Mouse (Mus musculus) embryonic facial prominence, embryonic 15.5 days (tissue): ENCODE results near the gene Bcas1. TPM values are rescaled to one million over a fixed set of nuclear protein-coding genes. Genes with fewer than 3 reads are reported as not detected.

Experiments
- ATAC-seq: fragments of 200-750 bp; cut with Nextera tagmentation; 2 replicates; pipeline ENCODE4 v1.8.0; 2017; ENCODE audit warnings: low read depth, moderate TSS enrichment; ENCODE audit not compliant: insufficient number of reproducible peaks, low FRiP score, low TSS enrichment
- H3K27ac ChIP-seq: fragments of 300-500 bp; sonication (generic); replicated peaks from 2 replicates; pipeline ENCODE4 v1.5.1; 2015; ENCODE audit warnings: mild to moderate bottlenecking, inconsistent platforms
- H3K27me3 ChIP-seq: fragments of 300-500 bp; sonication (generic); 2 replicates; pipeline ENCODE4 v1.6.1; 2015; ENCODE audit warnings: inconsistent platforms
- H3K36me3 ChIP-seq: fragments of 300-500 bp; sonication (generic); 2 replicates; pipeline ENCODE4 v1.6.1; 2015; ENCODE audit warnings: mild to moderate bottlenecking, inconsistent platforms
- H3K4me1 ChIP-seq: fragments of 300-500 bp; sonication (generic); 2 replicates; pipeline ENCODE4 v1.6.1; 2015; ENCODE audit warnings: inconsistent platforms
- H3K4me2 ChIP-seq: fragments of 300-500 bp; sonication (generic); replicated peaks from 2 replicates; pipeline ENCODE4 v1.6.1; 2015; ENCODE audit warnings: mild to moderate bottlenecking, inconsistent platforms
- H3K4me3 ChIP-seq: fragments of 300-500 bp; sonication (generic); replicated peaks from 2 replicates; pipeline ENCODE4 v1.5.1; 2015; ENCODE audit warnings: mild to moderate bottlenecking, inconsistent platforms
- H3K9ac ChIP-seq: fragments of 300-500 bp; sonication (generic); 2 replicates; pipeline ENCODE4 v1.6.1; 2015; ENCODE audit warnings: inconsistent platforms
- H3K9me3 ChIP-seq: fragments of 300-500 bp; sonication (generic); replicated peaks from 2 replicates; pipeline ENCODE4 v1.6.1; 2016; ENCODE audit warnings: inconsistent platforms
- WGBS: fragments of 180-500 bp; shearing (Covaris S2); methylation state at CpG from one replicate; pipeline ENCODE4 v1.1.7; 2015; 5-methylcytosine and 5-hydroxymethylcytosine counted together
- polyA plus RNA-seq: library from polyadenylated mRNA; unstranded; fragments of >200 nt; fragmentation: Nextera tagmentation; extraction: Ambion mirVana; gene quantifications from 2 replicates; pipeline ENCODE4 v1.2.1, GENCODE M21; 2015

Bcas1 gene
- polyA plus RNA-seq, 1 experiment from 2014 or later = 4.7 TPM

DNA sequence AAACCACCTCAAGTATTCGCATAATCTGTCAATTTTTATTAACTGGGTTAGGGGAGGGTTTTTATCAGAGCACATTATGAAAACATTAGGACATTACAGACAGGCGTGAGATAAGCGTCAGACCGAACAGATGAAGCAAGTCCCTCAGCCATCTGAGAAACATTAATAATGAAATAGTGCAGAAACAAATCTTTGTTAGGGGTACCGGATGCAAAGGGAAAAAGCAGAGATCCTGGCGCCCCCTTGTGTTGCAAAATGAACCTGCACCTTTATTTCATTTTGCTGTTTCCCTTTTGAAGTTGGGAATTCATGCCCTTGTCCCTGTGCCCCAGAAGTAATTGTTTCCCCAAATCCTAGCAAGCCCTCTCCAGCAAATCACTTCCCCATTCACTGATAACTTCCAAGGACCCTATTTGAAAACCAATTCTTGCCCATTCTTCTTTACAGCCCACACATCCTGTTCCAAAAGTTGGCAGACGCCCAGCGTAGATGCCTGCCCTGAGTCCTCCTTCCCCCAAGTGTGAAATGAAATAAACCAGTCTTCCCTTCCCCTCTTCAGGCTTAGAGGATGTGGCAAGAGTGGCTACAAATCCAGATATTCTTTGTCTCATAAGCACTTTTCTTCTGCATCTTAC is 80.4 kb downstream of the Bcas1 start:
- Histone ChIP-seq H3K4me2 (no peak overlapping the region), H3K36me3 (no peaks in the 10 kb centered on the region), H3K4me1 (peaks cover 44% of the 10 kb centered on the region), H3K9me3 (no peaks in the 10 kb centered on the region), H3K27ac (no peak overlapping the region), H3K27me3 (no peaks in the 10 kb centered on the region), H3K4me3 (no peak overlapping the region), H3K9ac (no peak overlapping the region)
- 38% methylated on average over 8 of the region's 8 CpGs for WGBS
- no peak for ATAC-seq

DNA sequence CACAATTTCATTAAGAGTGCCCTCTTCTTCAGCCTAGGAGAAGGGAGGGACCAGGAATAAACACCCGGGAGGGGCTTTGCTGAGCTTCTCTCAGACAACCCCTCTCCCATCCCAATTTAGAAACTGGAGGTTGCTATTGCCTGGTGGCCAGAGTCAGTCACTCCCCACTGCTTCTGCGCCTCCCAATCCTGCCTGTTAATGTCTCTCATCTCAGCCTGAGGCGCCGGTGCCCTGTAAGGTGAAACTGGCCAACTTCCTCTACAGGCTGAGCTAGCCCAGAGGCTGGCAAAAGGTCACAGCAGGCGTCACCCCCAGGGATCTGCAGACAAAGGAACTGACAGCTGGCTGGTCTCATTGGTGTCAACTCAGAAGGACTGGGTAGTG is 82.2 kb downstream of the Bcas1 start:
- no peaks in the 10 kb centered on the region for H3K36me3 ChIP-seq
- H3K27me3 ChIP-seq = no peaks in the 10 kb centered on the region
- H3K4me1 ChIP-seq = peaks cover 44% of the 10 kb centered on the region
- H3K4me2 ChIP-seq = no peak overlapping the region
- no peaks in the 10 kb centered on the region for H3K9me3 ChIP-seq
- H3K9ac ChIP-seq = no peak overlapping the region
- WGBS = 20% methylated on average over 5 of the region's 5 CpGs
- peak overlapping the region; percentile 82 for H3K27ac ChIP-seq
- no peak for ATAC-seq
- H3K4me3 ChIP-seq = no peak overlapping the region

DNA sequence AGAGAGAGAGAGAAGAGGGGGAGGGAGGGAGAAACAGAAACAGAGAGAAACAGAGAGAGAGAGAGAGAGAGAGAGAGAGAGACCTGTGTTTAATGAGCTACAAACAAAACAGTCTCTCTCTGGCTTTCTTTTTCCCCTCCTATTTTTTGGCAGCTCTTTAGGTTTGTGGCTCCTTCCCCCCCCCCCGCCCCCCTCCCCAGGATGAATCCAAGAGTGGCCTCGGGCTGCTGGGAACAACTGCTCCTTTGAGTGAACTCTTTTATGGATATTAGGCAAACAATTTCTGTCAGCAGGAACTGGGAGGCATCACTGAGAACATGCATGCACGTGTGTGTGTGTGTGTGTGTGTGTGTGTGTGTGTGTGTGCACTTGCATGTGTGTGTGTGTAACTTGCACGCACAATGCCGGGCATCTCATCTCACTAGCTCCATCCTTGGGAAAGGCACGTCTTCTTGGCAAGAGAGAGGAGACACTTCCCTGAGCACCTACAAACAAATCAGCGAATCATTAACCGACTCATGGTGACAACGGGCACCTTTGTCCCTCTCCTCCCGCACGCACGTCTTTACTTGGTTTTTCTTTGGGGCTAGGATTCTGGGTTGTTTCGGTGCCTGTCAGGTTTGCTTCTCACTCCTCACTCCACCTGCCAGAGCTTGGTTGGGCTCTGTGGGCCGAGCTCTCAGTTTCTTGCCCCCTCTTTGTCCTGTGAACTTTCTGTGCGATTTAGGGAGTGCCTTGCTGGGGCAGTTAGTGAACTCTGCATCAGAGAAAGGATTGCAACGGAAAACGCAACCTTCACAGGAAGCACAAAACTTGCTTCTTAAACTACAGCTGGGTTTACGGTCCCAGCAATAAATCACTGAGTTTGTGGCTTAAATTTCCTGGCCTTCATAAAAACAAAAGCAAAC is 82.9 kb downstream of the Bcas1 start:
- H3K9me3 ChIP-seq = no peaks in the 10 kb centered on the region
- no peaks in the 10 kb centered on the region for H3K36me3 ChIP-seq
- H3K27ac ChIP-seq = peak overlapping the region; percentile 82
- H3K4me2 ChIP-seq = no peak overlapping the region
- H3K27me3 ChIP-seq = no peaks in the 10 kb centered on the region
- 13% methylated on average over 18 of the region's 18 CpGs for WGBS
- H3K4me3 ChIP-seq = no peak overlapping the region
- no peak for ATAC-seq
- H3K9ac ChIP-seq = no peak overlapping the region
- H3K4me1 ChIP-seq = peaks cover 44% of the 10 kb centered on the region

DNA sequence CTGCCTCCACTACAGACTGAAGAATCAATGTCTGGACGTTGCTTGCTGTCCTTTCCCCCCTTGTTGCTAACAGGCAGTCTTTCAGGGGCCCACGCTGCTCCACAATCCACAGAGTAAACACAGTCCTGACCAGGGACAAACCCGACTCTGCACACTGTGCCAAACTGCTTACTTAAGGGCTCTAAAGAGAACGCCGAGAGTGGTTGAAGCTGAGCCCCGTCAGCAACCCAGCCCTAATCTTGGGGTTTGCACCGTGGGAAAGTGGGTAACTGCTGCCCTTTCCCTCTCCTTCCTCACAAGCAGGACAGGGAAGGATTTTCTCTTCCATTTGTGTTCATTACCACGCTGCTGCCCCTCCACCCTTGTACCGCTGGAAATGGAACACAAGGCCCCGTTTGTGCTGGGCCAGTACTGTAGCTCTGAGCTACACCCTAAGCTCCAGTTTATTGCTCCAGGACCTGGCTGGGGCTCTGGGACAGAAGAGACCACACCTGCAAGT is 83.8 kb downstream of the Bcas1 start:
- Histone ChIP-seq H3K9me3 (no peaks in the 10 kb centered on the region), H3K36me3 (no peaks in the 10 kb centered on the region), H3K4me1 (peaks cover 44% of the 10 kb centered on the region), H3K4me2 (peak overlapping the region; percentile 17; the same call in 1 of the 2 replicates), H3K4me3 (no peak overlapping the region), H3K9ac (no peak overlapping the region), H3K27me3 (no peaks in the 10 kb centered on the region), H3K27ac (peak overlapping the region; percentile 82)
- 21% methylated on average over 10 of the region's 10 CpGs for WGBS
- ATAC-seq = peak; percentile 58

DNA sequence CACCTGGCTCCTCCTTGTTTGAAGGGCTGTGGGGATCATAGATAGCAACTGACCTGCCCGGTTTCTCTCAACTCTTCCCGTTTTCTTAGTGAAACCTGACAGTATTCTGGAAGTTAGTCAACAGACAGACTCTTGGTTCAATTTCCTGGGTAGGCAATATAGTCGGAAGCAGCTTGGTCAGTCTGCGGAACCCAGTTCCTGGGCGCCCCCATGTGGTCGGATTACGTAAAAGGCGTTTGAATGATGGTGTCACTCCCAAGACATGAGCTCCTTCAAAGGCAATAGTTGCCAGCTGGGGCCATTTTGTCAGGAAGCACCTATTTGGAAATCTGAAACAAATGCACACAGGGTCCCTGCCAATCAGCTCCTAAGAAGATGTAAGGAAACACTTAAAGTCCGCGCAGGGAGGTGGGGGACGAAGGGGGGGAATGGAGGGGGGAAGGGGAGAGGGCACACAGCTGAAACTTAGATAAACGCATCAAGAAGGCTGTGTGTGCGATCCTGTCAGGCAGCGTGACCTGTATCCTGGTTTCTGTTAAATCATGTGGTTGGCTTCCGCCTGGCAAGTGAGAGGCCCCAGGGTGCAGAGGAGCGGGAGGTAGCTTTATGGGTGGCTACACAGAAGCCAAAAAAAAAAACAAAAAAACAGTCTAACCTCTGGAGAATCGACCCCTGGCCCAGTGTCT is 84.4 kb downstream of the Bcas1 start:
- Histone ChIP-seq H3K27ac (peak overlapping the region; percentile 82), H3K4me2 (peak overlapping the region; percentile 17; the same call in 1 of the 2 replicates), H3K9ac (no peak overlapping the region), H3K27me3 (no peaks in the 10 kb centered on the region), H3K4me1 (peaks cover 44% of the 10 kb centered on the region), H3K4me3 (no peak overlapping the region), H3K9me3 (no peaks in the 10 kb centered on the region), H3K36me3 (no peaks in the 10 kb centered on the region)
- no peak for ATAC-seq
- WGBS = 16% methylated on average over 17 of the region's 17 CpGs

DNA sequence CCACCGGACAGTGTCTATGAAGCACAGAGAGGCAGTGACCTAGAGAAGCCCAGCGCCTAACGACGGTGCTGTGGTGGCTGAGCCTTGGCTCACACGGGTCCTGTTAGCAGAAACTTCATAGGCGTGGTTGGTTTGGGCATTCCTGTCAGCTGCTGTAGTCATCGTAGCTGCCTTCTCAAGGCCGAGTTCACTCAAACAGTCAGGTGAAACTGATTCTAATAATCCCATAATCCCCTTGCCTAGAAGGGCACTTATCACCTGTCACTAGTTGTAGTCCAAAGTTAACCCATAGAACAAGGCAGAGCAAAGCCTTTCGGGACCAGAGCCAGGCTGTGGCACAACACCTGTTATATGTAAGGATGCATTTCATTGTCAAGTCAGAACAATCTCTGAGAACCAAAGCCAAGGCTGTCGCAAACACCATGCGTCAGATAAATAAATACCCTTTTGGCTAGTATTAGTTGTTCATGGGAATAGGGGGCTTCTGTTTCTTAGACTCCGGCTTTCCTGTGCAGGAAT is 85.3 kb downstream of the Bcas1 start:
- Histone ChIP-seq H3K4me3 (no peak overlapping the region), H3K27ac (peak overlapping the region; percentile 24; the same call in 1 of the 2 replicates), H3K9me3 (no peaks in the 10 kb centered on the region), H3K4me1 (peaks cover 43% of the 10 kb centered on the region), H3K4me2 (no peak overlapping the region), H3K9ac (no peak overlapping the region), H3K36me3 (no peaks in the 10 kb centered on the region), H3K27me3 (no peaks in the 10 kb centered on the region)
- 72% methylated on average over 12 of the region's 12 CpGs for WGBS
- ATAC-seq = no peak; the same call in 1 of the 2 replicates

DNA sequence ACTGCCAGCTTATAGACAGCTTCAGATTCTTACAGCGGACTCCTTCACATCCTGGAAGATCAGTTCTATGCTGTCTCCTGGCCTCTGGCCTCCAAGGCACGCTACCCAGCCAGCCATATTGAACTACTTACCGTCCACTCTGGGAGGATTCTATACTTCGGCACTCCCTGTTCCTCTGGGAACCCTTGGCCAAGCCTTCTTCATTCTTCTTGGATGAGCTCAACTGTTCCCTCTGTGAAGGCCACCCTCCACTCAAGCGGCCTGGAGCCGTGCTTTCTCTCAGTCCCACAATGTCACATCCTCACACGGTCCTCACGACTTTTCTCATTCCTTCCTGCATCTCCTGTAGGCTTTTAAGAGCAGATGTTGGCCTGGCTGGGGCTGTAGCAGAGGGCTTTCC is 86.5 kb downstream of the Bcas1 start:
- ATAC-seq = no peak
- Histone ChIP-seq H3K9me3 (no peaks in the 10 kb centered on the region), H3K4me3 (no peak overlapping the region), H3K4me2 (no peak overlapping the region), H3K27me3 (no peaks in the 10 kb centered on the region), H3K36me3 (no peaks in the 10 kb centered on the region), H3K27ac (no peak overlapping the region), H3K4me1 (peaks cover 35% of the 10 kb centered on the region), H3K9ac (no peak overlapping the region)
- 62% methylated on average over 8 of the region's 8 CpGs for WGBS

DNA sequence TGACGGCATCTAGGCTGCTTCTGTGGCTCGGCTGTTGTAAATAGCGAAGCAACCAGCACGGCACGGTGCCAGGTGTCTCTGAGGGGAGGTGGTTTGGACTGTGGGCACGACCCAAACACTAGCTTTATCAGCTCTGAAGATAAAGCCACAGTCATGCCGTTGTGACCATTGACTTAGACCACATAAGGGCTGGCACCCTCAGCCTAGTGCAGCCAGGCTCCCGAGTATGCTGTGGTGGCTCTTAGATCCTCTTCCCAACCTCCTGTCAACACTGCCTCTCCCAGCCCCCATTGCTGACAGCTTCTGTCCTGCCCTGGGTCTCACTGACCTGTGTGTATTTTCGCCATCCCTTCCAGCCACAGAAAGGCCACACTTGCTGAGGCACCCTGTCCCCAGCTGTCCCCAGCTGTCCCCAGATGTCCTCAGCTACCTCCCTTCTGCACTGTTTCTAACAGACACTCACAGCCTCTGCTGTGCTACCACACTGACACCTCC is 91.3 kb downstream of the Bcas1 start:
- Histone ChIP-seq H3K4me2 (no peak overlapping the region), H3K9ac (no peak overlapping the region), H3K27me3 (no peaks in the 10 kb centered on the region; the same call in 1 of the 2 replicates), H3K27ac (no peak overlapping the region), H3K9me3 (no peaks in the 10 kb centered on the region), H3K4me1 (no peaks in the 10 kb centered on the region), H3K36me3 (no peaks in the 10 kb centered on the region), H3K4me3 (no peak overlapping the region)
- ATAC-seq = no peak
- WGBS = 65% methylated on average over 9 of the region's 9 CpGs

DNA sequence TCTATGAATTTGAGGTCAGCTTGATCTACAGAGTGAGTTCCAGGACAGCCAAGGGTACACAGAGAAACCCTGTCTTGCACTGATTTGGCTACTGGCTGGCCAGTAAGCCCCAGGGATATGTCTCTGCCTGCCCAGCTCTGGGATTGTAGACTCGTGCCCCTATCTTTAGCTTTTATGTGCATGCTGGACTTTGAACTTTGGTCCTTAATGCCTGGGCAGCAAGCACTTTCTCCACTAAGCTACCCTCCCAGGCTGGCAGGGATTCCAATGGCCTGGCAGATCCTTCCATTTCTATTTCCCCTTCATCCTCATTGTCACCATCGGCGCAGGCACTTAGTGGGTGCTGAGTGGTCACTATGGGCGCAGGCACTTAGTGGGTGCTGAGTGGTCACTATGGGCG is 92.5 kb downstream of the Bcas1 start:
- WGBS = 95% methylated on average over 5 of the region's 5 CpGs
- Histone ChIP-seq H3K27me3 (no peaks in the 10 kb centered on the region; the same call in 1 of the 2 replicates), H3K4me1 (0 out of 2 replicates have a peak, but pooled peaks cover 5% of the 10 kb centered on the region), H3K4me2 (no peak overlapping the region), H3K36me3 (no peaks in the 10 kb centered on the region), H3K9ac (no peak overlapping the region), H3K4me3 (no peak overlapping the region), H3K27ac (no peak overlapping the region), H3K9me3 (no peaks in the 10 kb centered on the region)
- ATAC-seq = no peak

DNA sequence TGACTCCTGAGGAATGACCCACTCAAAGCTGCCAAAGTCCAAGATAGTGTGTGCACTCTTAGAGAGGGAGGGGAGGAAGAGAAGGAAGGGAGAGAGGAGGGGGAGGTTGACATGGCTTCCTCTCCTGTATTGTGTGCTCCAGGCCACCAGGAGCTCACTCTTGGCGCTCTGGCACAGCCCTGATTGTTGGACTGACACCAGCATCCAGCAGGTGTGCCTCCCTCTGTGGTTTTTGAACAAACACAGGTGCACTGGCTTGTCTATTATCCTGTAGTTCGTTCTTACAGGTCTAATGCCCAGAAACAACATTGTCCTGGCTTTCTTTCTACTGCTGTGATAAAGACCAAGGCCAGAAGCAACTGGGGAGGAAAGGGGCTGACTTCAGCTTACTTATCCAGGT is 95.8 kb downstream of the Bcas1 start:
- H3K27ac ChIP-seq = no peak overlapping the region
- no peaks in the 10 kb centered on the region; the same call in 1 of the 2 replicates for H3K27me3 ChIP-seq
- H3K4me3 ChIP-seq = no peak overlapping the region
- WGBS = 65% methylated on average over 2 of the region's 2 CpGs
- H3K9ac ChIP-seq = no peak overlapping the region
- H3K9me3 ChIP-seq = no peaks in the 10 kb centered on the region
- 0 out of 2 replicates have a peak, but pooled peaks cover 5% of the 10 kb centered on the region for H3K4me1 ChIP-seq
- no peaks in the 10 kb centered on the region for H3K36me3 ChIP-seq
- H3K4me2 ChIP-seq = no peak overlapping the region
- no peak for ATAC-seq
